Mouse (Mus musculus): ENCODE results near the gene Txndc11. TPM values are rescaled to one million over a fixed set of nuclear protein-coding genes. Genes with fewer than 3 reads are reported as not detected.

The Txndc11 gene
- polyA plus RNA-seq, 1 experiment = 17.5 TPM

Other genes with a start within 250 kb of the Txndc11 start
- gene Snn, start 73.7 kb downstream of the Txndc11 start, polyA plus RNA-seq (2012; rRNA removed) = 17.6 and 22.5 TPM in 2 replicates
- 47.8 and 57.6 TPM in 2 replicates for gene Litaf, start 68.5 kb downstream of the Txndc11 start, polyA plus RNA-seq (2012; rRNA removed)
- gene Zc3h7a, start 41.7 kb upstream of the Txndc11 start, polyA plus RNA-seq (2012; rRNA removed) = 141 and 178 TPM in 2 replicates
- gene Rsl1d1, start 68.7 kb upstream of the Txndc11 start, polyA plus RNA-seq (2012; rRNA removed) = 50.0 and 50.9 TPM in 2 replicates
- gene Gspt1, start 119.7 kb upstream of the Txndc11 start, polyA plus RNA-seq (2012; rRNA removed) = 44.5 and 55.8 TPM in 2 replicates
- 0.96 and 1.9 TPM in 2 replicates for gene Tnfrsf17, start 179.2 kb upstream of the Txndc11 start, polyA plus RNA-seq (2012; rRNA removed)
- gene Snx29, start 188.3 kb upstream of the Txndc11 start, polyA plus RNA-seq (2012; rRNA removed) = 8.1 and 8.6 TPM in 2 replicates

Measured in urinary bladder, adult 2 months (tissue).